Mouse (Mus musculus): Measurements from ENCODE around the gene Ttll11. TPM values are rescaled to one million over a fixed set of nuclear protein-coding genes. Genes with fewer than 3 reads are reported as not detected.

Ttll11 gene
- 47.1 and 47.6 TPM in 2 replicates for polyA plus RNA-seq (2012; rRNA removed)

DNA sequence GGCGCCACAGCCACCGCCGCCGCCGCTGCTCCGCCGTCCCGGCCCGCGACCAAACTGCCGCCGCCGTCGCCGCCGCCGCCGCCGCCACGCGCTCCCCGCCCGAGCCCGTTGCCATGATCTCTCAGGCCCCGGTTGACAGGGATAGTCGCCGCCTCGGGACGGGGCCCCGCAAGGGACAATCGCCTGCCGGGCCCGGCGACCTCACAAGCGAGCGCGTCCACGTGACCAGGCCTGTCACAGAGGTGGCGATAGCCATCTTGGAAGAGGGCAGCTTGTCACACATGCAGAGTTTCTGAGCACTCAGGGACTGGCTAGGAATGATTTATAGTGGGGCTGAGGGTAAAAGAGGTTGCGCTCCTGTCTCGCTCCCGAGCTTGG, at the start of gene Ttll11:
Gene Ttll11 (minus strand): TSS at position 270 of the 378 bp plus-strand sequence.
- Histone ChIP-seq H3K36me3 (ENCODE audit: control insufficient read depth, insufficient read depth, low read length) (peaks cover 3% of the 10 kb centered on the region), H3K4me1 (ENCODE audit: control insufficient read depth, insufficient read depth, low read length) (peaks cover 11% of the 10 kb centered on the region), H3K27me3 (ENCODE audit: control insufficient read depth, insufficient read depth, low read length) (no peaks in the 10 kb centered on the region; the same call in 1 of the 2 replicates), H3K27ac (ENCODE audit: control insufficient read depth, insufficient read depth, low read depth, low read length) (peak within 1 kb of the TSS; percentile 98), H3K4me3 (ENCODE audit: control insufficient read depth, low read depth, low read length) (peak within 1 kb of the TSS; percentile 89)
- TF ChIP-seq CTCF (IDR thresholded peaks at IDR 0.05; ENCODE audit: control insufficient read depth, insufficient read depth, insufficient replicate concordance, low read depth, low read length) (no peak), POLR2A (IDR thresholded peaks at IDR 0.05; ENCODE audit: control insufficient read depth, low read depth, low read length) (peak; percentile 73)

DNA sequence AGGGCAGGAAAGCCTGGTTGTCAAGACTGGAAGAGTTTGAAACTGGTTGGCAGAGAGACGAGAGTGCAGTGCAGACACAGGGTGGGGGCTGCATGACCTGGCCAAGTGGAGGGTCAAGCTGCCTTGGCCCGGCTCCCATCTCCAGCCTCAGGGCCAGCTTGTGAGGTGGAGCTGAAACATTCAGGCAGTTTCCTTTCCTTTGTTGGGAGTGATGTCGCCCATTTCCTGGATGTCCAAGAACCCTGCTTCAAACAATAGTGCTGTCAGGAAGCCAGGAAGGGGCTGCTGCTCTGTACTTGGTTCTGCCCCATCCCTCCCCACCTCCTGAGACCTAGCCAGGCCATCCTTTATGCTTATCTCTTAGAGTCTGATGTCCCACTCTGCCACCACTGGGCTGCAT, 43.6 kb upstream of the Ttll11 start:
- no peak for TF ChIP-seq POLR2A (IDR thresholded peaks at IDR 0.05; ENCODE audit: control insufficient read depth, low read depth, low read length)
- no peak for TF ChIP-seq CTCF (IDR thresholded peaks at IDR 0.05; ENCODE audit: control insufficient read depth, insufficient read depth, insufficient replicate concordance, low read depth, low read length)
- Histone ChIP-seq H3K4me3 (ENCODE audit: control insufficient read depth, low read depth, low read length) (no peak overlapping the region), H3K27me3 (ENCODE audit: control insufficient read depth, insufficient read depth, low read length) (no peaks in the 10 kb centered on the region), H3K36me3 (ENCODE audit: control insufficient read depth, insufficient read depth, low read length) (no peaks in the 10 kb centered on the region), H3K27ac (ENCODE audit: control insufficient read depth, insufficient read depth, low read depth, low read length) (no peak overlapping the region), H3K4me1 (ENCODE audit: control insufficient read depth, insufficient read depth, low read length) (peaks cover 8% of the 10 kb centered on the region)

DNA sequence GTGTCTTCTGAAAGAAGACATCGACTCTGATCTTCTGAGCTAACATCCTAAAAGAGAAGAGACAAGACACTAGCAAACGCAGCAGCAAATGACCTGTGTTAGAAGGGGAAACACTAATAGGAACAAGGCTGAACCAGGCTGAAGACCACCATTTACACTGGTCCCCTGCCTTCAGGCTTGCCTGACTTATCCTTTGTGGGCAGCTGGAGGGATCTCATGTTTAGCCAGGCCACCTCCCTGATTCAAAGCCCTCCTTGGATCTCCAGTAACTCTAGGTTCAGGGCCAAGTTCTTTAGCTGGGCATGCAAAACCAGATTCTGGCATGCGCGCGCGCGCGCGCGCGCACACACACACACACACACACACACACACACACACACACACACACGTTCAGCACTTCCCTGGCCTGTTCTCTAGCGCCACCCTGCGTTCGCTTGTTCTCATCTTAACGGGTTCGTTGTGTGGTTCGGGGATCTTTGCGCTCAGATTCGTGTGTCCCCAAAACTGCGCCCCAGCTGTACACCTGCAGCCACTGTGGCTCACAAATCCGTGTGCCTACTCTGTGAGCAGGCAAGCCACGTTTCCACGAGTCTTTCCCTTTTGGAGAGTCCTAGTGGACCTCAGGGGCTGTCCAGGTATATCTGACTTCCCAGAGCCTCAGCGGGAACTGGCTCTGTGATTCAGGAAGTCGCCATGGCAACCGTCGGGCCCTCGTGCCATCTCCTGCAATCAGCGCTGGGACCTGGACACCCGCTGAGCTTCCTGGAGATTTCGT, 41.9 kb upstream of the Ttll11 start:
- H3K4me1 ChIP-seq (ENCODE audit: control insufficient read depth, insufficient read depth, low read length) = peaks cover 8% of the 10 kb centered on the region
- peak; percentile 69; the same call in 1 of the 2 replicates for TF ChIP-seq CTCF (IDR thresholded peaks at IDR 0.05; ENCODE audit: control insufficient read depth, insufficient read depth, insufficient replicate concordance, low read depth, low read length)
- no peak for TF ChIP-seq POLR2A (IDR thresholded peaks at IDR 0.05; ENCODE audit: control insufficient read depth, low read depth, low read length)
- no peak overlapping the region for H3K27ac ChIP-seq (ENCODE audit: control insufficient read depth, insufficient read depth, low read depth, low read length)
- H3K4me3 ChIP-seq (ENCODE audit: control insufficient read depth, low read depth, low read length) = peak overlapping the region; percentile 63
- no peaks in the 10 kb centered on the region for H3K36me3 ChIP-seq (ENCODE audit: control insufficient read depth, insufficient read depth, low read length)
- H3K27me3 ChIP-seq (ENCODE audit: control insufficient read depth, insufficient read depth, low read length) = no peaks in the 10 kb centered on the region

DNA sequence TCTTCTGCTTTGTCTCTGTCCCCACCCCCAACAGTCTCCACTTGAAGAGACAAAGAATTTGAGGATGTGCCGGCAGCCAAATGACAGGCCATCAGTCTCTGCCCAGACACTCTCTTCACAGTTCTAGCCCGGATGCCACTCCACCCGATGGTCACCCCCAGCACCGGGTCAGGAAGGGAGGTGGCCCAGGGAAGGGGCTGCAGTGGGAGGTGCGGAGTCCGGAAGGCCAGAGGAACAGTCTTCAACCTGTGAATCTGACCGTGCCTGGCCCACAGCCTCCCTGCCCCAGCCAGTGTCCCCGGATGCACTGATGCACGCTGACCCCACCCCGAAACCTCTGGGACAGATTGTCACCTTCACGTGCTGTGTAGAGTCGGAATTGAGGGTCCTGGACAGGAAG, 33.3 kb upstream of the Ttll11 start:
- H3K27ac ChIP-seq (ENCODE audit: control insufficient read depth, insufficient read depth, low read depth, low read length) = no peak overlapping the region
- TF ChIP-seq POLR2A (IDR thresholded peaks at IDR 0.05; ENCODE audit: control insufficient read depth, low read depth, low read length) = no peak
- no peak for TF ChIP-seq CTCF (IDR thresholded peaks at IDR 0.05; ENCODE audit: control insufficient read depth, insufficient read depth, insufficient replicate concordance, low read depth, low read length)
- no peaks in the 10 kb centered on the region for H3K36me3 ChIP-seq (ENCODE audit: control insufficient read depth, insufficient read depth, low read length)
- no peaks in the 10 kb centered on the region for H3K27me3 ChIP-seq (ENCODE audit: control insufficient read depth, insufficient read depth, low read length)
- no peak overlapping the region for H3K4me3 ChIP-seq (ENCODE audit: control insufficient read depth, low read depth, low read length)
- H3K4me1 ChIP-seq (ENCODE audit: control insufficient read depth, insufficient read depth, low read length) = peaks cover 9% of the 10 kb centered on the region

DNA sequence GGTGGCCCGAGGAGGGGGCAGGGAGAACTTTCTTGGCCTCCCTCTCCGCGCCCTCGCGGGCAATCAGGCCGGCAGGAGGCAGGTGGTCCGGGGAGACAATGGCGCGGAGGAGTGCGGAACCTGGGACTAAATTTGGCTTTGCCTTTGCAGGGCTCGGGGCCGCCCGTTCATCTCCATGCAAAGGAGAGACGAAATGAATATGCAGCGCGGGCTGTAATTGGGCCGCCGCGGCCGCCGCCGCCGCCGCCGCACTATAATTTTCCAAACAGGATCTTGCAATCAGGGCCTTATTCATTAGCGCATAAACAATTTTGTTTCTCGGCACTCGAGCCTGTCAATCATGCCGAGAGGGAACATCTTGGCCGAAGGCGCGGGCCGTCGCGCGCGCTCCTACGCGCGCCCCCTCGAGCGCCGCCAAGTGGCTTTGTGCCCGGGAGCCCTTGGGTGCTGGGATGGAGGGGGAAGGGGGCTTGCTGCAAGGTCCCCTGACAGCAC, 31.7 kb upstream of the Ttll11 start:
- TF ChIP-seq CTCF (IDR thresholded peaks at IDR 0.05; ENCODE audit: control insufficient read depth, insufficient read depth, insufficient replicate concordance, low read depth, low read length) (no peak), POLR2A (IDR thresholded peaks at IDR 0.05; ENCODE audit: control insufficient read depth, low read depth, low read length) (no peak)
- no peaks in the 10 kb centered on the region for H3K36me3 ChIP-seq (ENCODE audit: control insufficient read depth, insufficient read depth, low read length)
- H3K4me1 ChIP-seq (ENCODE audit: control insufficient read depth, insufficient read depth, low read length) = peaks cover 9% of the 10 kb centered on the region
- no peaks in the 10 kb centered on the region for H3K27me3 ChIP-seq (ENCODE audit: control insufficient read depth, insufficient read depth, low read length)
- H3K4me3 ChIP-seq (ENCODE audit: control insufficient read depth, low read depth, low read length) = peak overlapping the region; percentile 64
- H3K27ac ChIP-seq (ENCODE audit: control insufficient read depth, insufficient read depth, low read depth, low read length) = no peak overlapping the region

DNA sequence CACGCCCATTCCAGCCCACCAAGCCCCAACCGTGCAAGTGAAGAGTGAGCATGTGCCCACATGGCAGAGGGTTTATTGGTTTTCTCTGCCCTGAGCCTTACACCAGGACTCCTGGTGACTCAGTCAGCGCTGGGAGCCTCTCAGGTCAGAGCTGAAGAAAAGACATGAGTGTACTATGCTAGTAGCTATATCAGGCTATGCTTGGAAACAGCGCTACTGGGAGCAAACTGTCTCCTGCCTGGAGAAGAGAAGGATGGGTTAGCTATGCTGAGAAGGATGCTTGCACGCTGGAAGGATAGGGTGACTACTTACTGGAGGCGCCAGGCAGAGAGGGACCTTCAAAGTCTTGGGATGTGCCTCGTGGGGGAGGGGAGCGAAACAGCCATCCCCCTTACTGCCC, 30.9 kb upstream of the Ttll11 start:
- Histone ChIP-seq H3K36me3 (ENCODE audit: control insufficient read depth, insufficient read depth, low read length) (no peaks in the 10 kb centered on the region), H3K4me3 (ENCODE audit: control insufficient read depth, low read depth, low read length) (no peak overlapping the region), H3K4me1 (ENCODE audit: control insufficient read depth, insufficient read depth, low read length) (peaks cover 9% of the 10 kb centered on the region), H3K27me3 (ENCODE audit: control insufficient read depth, insufficient read depth, low read length) (no peaks in the 10 kb centered on the region), H3K27ac (ENCODE audit: control insufficient read depth, insufficient read depth, low read depth, low read length) (no peak overlapping the region)
- TF ChIP-seq POLR2A (IDR thresholded peaks at IDR 0.05; ENCODE audit: control insufficient read depth, low read depth, low read length) (no peak), CTCF (IDR thresholded peaks at IDR 0.05; ENCODE audit: control insufficient read depth, insufficient read depth, insufficient replicate concordance, low read depth, low read length) (no peak)

DNA sequence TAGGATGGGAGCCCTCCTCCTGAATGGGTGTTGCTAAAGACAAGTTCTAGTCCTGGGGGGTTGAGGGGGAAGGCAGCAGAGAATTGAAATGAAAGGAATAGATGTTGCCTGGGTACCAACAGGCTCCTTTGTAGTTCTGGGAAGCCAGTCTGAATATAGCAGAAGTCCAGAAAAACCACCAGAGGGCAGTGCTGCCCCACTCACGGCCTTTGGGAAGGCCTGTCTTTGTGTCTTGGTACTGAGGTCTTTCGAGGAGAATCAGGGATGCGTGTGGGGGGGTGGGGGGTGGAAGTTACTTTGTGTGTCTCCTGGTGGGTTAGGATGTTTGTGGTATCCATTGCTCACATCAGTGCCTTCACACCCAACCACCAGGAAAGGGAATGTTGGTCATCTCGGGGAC, 29.7 kb upstream of the Ttll11 start:
- no peaks in the 10 kb centered on the region for H3K27me3 ChIP-seq (ENCODE audit: control insufficient read depth, insufficient read depth, low read length)
- no peak overlapping the region for H3K4me3 ChIP-seq (ENCODE audit: control insufficient read depth, low read depth, low read length)
- no peak overlapping the region for H3K27ac ChIP-seq (ENCODE audit: control insufficient read depth, insufficient read depth, low read depth, low read length)
- H3K4me1 ChIP-seq (ENCODE audit: control insufficient read depth, insufficient read depth, low read length) = peaks cover 9% of the 10 kb centered on the region
- no peaks in the 10 kb centered on the region for H3K36me3 ChIP-seq (ENCODE audit: control insufficient read depth, insufficient read depth, low read length)
- TF ChIP-seq POLR2A (IDR thresholded peaks at IDR 0.05; ENCODE audit: control insufficient read depth, low read depth, low read length) (no peak), CTCF (IDR thresholded peaks at IDR 0.05; ENCODE audit: control insufficient read depth, insufficient read depth, insufficient replicate concordance, low read depth, low read length) (peak; percentile 60; the same call in 1 of the 2 replicates)

Measured in testis, adult 2 months (tissue).